Mouse (Mus musculus): ENCODE measurements around the gene Tmem218.

- TF ChIP-seq CTCF (IDR thresholded peaks at IDR 0.05; ENCODE audit: control insufficient read depth, insufficient read depth, low read length) = no peak
- no peak for TF ChIP-seq POLR2A (IDR thresholded peaks at IDR 0.05; ENCODE audit: borderline replicate concordance, control insufficient read depth, low read depth, low read length)
These were observed 32.0 kb upstream of the Tmem218 start for GRCm38 (mm10) chr9:37176002-37176401.

All from bone marrow, adult 2 months (tissue).